Mouse (Mus musculus): Measurements from ENCODE around the gene Cysltr2. TPM values are rescaled to one million over a fixed set of nuclear protein-coding genes. Genes with fewer than 3 reads are reported as not detected.
A peak's percentile ranks its signal among the peaks of the same experiment; 100 is the strongest.

Gene Cysltr2
- polyA plus RNA-seq, 1 experiment from 2014 or later: not detected

GRCm38 (mm10) chr14:73083563-73083962 lies 34.6 kb upstream of the Cysltr2 start:
- Histone ChIP-seq H3K27me3 (ENCODE audit: insufficient read depth, low read length) (no peaks in the 10 kb centered on the region), H3K9ac (no peak overlapping the region), H3K4me1 (ENCODE audit: insufficient read depth) (no peaks in the 10 kb centered on the region), H3K9me3 (ENCODE audit: low read depth, low read length) (no peaks in the 10 kb centered on the region), H3K36me3 (ENCODE audit: insufficient read depth) (no peaks in the 10 kb centered on the region), H3K27ac (ENCODE audit: low read depth) (no peak overlapping the region), H3K4me3 (ENCODE audit: low read depth, low read length) (no peak overlapping the region), H3K4me2 (no peak overlapping the region)
- TF ChIP-seq CTCF (IDR thresholded peaks at IDR 0.05; ENCODE audit: low read depth): no peak
- DNase-seq: no peak
- WGBS: 89% methylated on average over 2 of the region's 2 CpGs
- ATAC-seq (ENCODE audit: insufficient read depth): no peak

GRCm38 (mm10) chr14:73064460-73064859 lies 15.5 kb upstream of the Cysltr2 start:
- H3K27ac ChIP-seq (ENCODE audit: low read depth): no peak overlapping the region
- H3K27me3 ChIP-seq (ENCODE audit: insufficient read depth, low read length): no peaks in the 10 kb centered on the region
- no peak overlapping the region for H3K4me2 ChIP-seq
- H3K4me1 ChIP-seq (ENCODE audit: insufficient read depth): no peaks in the 10 kb centered on the region
- no peaks in the 10 kb centered on the region for H3K9me3 ChIP-seq (ENCODE audit: low read depth, low read length)
- H3K36me3 ChIP-seq (ENCODE audit: insufficient read depth): no peaks in the 10 kb centered on the region
- WGBS: 73% methylated on average over 7 of the region's 7 CpGs
- no peak overlapping the region for H3K9ac ChIP-seq
- ATAC-seq (ENCODE audit: insufficient read depth) (no peak), DNase-seq (no peak)
- no peak for TF ChIP-seq CTCF (IDR thresholded peaks at IDR 0.05; ENCODE audit: low read depth)
- no peak overlapping the region for H3K4me3 ChIP-seq (ENCODE audit: low read depth, low read length)

- no peak overlapping the region for H3K9ac ChIP-seq
- ATAC-seq (ENCODE audit: insufficient read depth) (no peak), DNase-seq (no peak)
- H3K9me3 ChIP-seq (ENCODE audit: low read depth, low read length): no peaks in the 10 kb centered on the region
- no peak for TF ChIP-seq CTCF (IDR thresholded peaks at IDR 0.05; ENCODE audit: low read depth)
- H3K36me3 ChIP-seq (ENCODE audit: insufficient read depth): no peaks in the 10 kb centered on the region
- H3K4me2 ChIP-seq: no peak overlapping the region
- H3K27ac ChIP-seq (ENCODE audit: low read depth): no peak overlapping the region
- no peaks in the 10 kb centered on the region for H3K4me1 ChIP-seq (ENCODE audit: insufficient read depth)
- H3K27me3 ChIP-seq (ENCODE audit: insufficient read depth, low read length): no peaks in the 10 kb centered on the region
- 78% methylated on average over 2 of the region's 2 CpGs for WGBS
- no peak overlapping the region for H3K4me3 ChIP-seq (ENCODE audit: low read depth, low read length)
Measured at GRCm38 (mm10) chr14:73058755-73059154, 9.8 kb upstream of the Cysltr2 start.

- Histone ChIP-seq H3K36me3 (ENCODE audit: insufficient read depth) (no peaks in the 10 kb centered on the region), H3K9me3 (ENCODE audit: low read depth, low read length) (no peaks in the 10 kb centered on the region), H3K4me1 (ENCODE audit: insufficient read depth) (no peaks in the 10 kb centered on the region), H3K27me3 (ENCODE audit: insufficient read depth, low read length) (no peaks in the 10 kb centered on the region), H3K4me3 (ENCODE audit: low read depth, low read length) (no peak overlapping the region), H3K9ac (no peak overlapping the region), H3K4me2 (no peak overlapping the region), H3K27ac (ENCODE audit: low read depth) (no peak overlapping the region)
- DNase-seq (peak; percentile 27), ATAC-seq (ENCODE audit: insufficient read depth) (no peak)
- 35% methylated on average over 10 of the region's 10 CpGs for WGBS
- no peak for TF ChIP-seq CTCF (IDR thresholded peaks at IDR 0.05; ENCODE audit: low read depth)
Measured at GRCm38 (mm10) chr14:73057764-73058163, 8.8 kb upstream of the Cysltr2 start.

- H3K4me1 ChIP-seq (ENCODE audit: insufficient read depth): no peaks in the 10 kb centered on the region
- no peak overlapping the region for H3K27ac ChIP-seq (ENCODE audit: low read depth)
- WGBS: 93% methylated on average over 6 of the region's 6 CpGs
- H3K36me3 ChIP-seq (ENCODE audit: insufficient read depth): no peaks in the 10 kb centered on the region
- TF ChIP-seq CTCF (IDR thresholded peaks at IDR 0.05; ENCODE audit: low read depth): no peak
- no peak overlapping the region for H3K4me2 ChIP-seq
- H3K9me3 ChIP-seq (ENCODE audit: low read depth, low read length): no peaks in the 10 kb centered on the region
- no peaks in the 10 kb centered on the region for H3K27me3 ChIP-seq (ENCODE audit: insufficient read depth, low read length)
- no peak overlapping the region for H3K4me3 ChIP-seq (ENCODE audit: low read depth, low read length)
- ATAC-seq (ENCODE audit: insufficient read depth) (no peak), DNase-seq (no peak)
- H3K9ac ChIP-seq: no peak overlapping the region
Measured at GRCm38 (mm10) chr14:73056813-73057212, 7.9 kb upstream of the Cysltr2 start.

- Histone ChIP-seq H3K36me3 (ENCODE audit: insufficient read depth) (no peaks in the 10 kb centered on the region), H3K9ac (no peak overlapping the region), H3K27ac (ENCODE audit: low read depth) (no peak overlapping the region), H3K4me2 (no peak overlapping the region), H3K9me3 (ENCODE audit: low read depth, low read length) (no peaks in the 10 kb centered on the region), H3K4me3 (ENCODE audit: low read depth, low read length) (no peak overlapping the region), H3K4me1 (ENCODE audit: insufficient read depth) (no peaks in the 10 kb centered on the region), H3K27me3 (ENCODE audit: insufficient read depth, low read length) (no peaks in the 10 kb centered on the region)
- ATAC-seq (ENCODE audit: insufficient read depth) (no peak), DNase-seq (no peak)
- no peak for TF ChIP-seq CTCF (IDR thresholded peaks at IDR 0.05; ENCODE audit: low read depth)
- WGBS: 59% methylated on average over 9 of the region's 9 CpGs
Measured at GRCm38 (mm10) chr14:73045199-73045928, 3.5 kb downstream of the Cysltr2 start.

- Histone ChIP-seq H3K27me3 (ENCODE audit: insufficient read depth, low read length) (no peaks in the 10 kb centered on the region), H3K27ac (ENCODE audit: low read depth) (no peak overlapping the region), H3K9ac (no peak overlapping the region), H3K4me2 (no peak overlapping the region), H3K36me3 (ENCODE audit: insufficient read depth) (no peaks in the 10 kb centered on the region), H3K4me1 (ENCODE audit: insufficient read depth) (no peaks in the 10 kb centered on the region), H3K4me3 (ENCODE audit: low read depth, low read length) (no peak overlapping the region), H3K9me3 (ENCODE audit: low read depth, low read length) (no peaks in the 10 kb centered on the region)
- no peak for TF ChIP-seq CTCF (IDR thresholded peaks at IDR 0.05; ENCODE audit: low read depth)
- DNase-seq (no peak), ATAC-seq (ENCODE audit: insufficient read depth) (no peak)
- 40% methylated on average over 2 of the region's 2 CpGs for WGBS
Measured at GRCm38 (mm10) chr14:73041689-73042088, 7.2 kb downstream of the Cysltr2 start.
